9 mouse cellular contexts compared by ENCODE assay signal in the genomic region with DNA sequence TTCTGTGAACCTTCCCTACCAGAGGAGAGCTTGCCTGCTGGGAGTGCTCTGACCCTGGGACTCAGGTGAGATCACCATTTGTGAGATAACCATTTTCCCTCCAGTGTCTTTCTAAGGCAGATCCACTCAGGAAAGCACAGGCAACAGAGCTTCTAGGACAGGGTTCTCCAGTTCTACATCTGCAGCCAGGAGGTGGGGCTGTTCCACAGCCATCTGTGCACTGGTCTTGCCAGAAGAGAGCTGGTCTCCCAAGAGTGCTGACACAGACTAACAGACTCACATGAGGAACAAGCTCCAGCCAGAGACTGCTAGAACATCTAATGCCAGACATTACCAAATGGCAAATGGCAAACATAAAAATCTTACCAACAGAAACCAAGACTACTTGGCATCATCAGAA. TPM values are rescaled to one million over a fixed set of nuclear protein-coding genes. Genes with fewer than 3 reads are reported as not detected.
A peak's percentile ranks its signal among the peaks of the same experiment; 100 is the strongest.
DNase-seq lines count a peak whose midpoint lies in the region; ATAC-seq and TF ChIP-seq lines count a peak whose summit lies in the region.
"Had no signal": no experiment of that assay in that cellular context is flagged by ENCODE, and none has a peak within 500 bp of the region (broad histone marks: within the 10 kb centered on the region; RNA-seq: fewer than 3 reads in every experiment).

No protein-coding gene starts in this region.

- no peaks in the 10 kb centered on the region for H3K27me3 ChIP-seq in forebrain, postnatal 0 days (ENCODE audit: insufficient read depth, low read length)
- no peaks in the 10 kb centered on the region for H3K27me3 ChIP-seq in forebrain, embryonic 15.5 days
- H3K27me3 ChIP-seq in midbrain, embryonic 15.5 days (replicated peaks) = no peaks in the 10 kb centered on the region
- H3K27me3 ChIP-seq: liver, embryonic 13.5 days had no signal

- no peak for TF ChIP-seq POLR2A in bone marrow macrophage, adult 2 months (IDR thresholded peaks at IDR 0.05; ENCODE audit: borderline replicate concordance, low read depth, low read length)

- TF ChIP-seq CTCF in forebrain, postnatal 0 days (IDR thresholded peaks at IDR 0.05; ENCODE audit: low read depth) = 0 out of 2 replicates have a peak, but pooled peaks have one; percentile 31
- peak; percentile 60; the same call in 1 of the 2 replicates for TF ChIP-seq CTCF in bone marrow macrophage, adult 2 months (IDR thresholded peaks at IDR 0.05; ENCODE audit: low read depth, low read length)

- no peak overlapping the region for H3K9ac ChIP-seq in forebrain, postnatal 0 days
- H3K9ac ChIP-seq in forebrain, embryonic 15.5 days (replicated peaks) = no peak overlapping the region
- no peak overlapping the region for H3K9ac ChIP-seq in midbrain, embryonic 15.5 days
- H3K9ac ChIP-seq: liver, embryonic 13.5 days had no signal

- H3K36me3 ChIP-seq in forebrain, postnatal 0 days (ENCODE audit: insufficient read depth) = no peaks in the 10 kb centered on the region
- H3K36me3 ChIP-seq in forebrain, embryonic 15.5 days = no peaks in the 10 kb centered on the region
- H3K36me3 ChIP-seq in midbrain, embryonic 15.5 days (replicated peaks) = no peaks in the 10 kb centered on the region
- H3K36me3 ChIP-seq: liver, embryonic 13.5 days had no signal

- no peak for ATAC-seq in forebrain, postnatal 0 days
- no peak for ATAC-seq in forebrain, embryonic 15.5 days (replicated peaks)
- ATAC-seq in midbrain, embryonic 15.5 days (replicated peaks) = no peak

- no peaks in the 10 kb centered on the region for H3K4me1 ChIP-seq in forebrain, postnatal 0 days (ENCODE audit: insufficient read depth)
- H3K4me1 ChIP-seq in forebrain, embryonic 15.5 days = no peaks in the 10 kb centered on the region
- no peaks in the 10 kb centered on the region for H3K4me1 ChIP-seq in bone marrow macrophage, adult 2 months (ENCODE audit: control insufficient read depth, insufficient read depth, low read length)
- H3K4me1 ChIP-seq in midbrain, embryonic 15.5 days = no peaks in the 10 kb centered on the region
- H3K4me1 ChIP-seq: liver, embryonic 13.5 days had no signal

- DNase-seq in forebrain, postnatal 0 days = no peak
- DNase-seq in A20 (ENCODE audit: low read depth, low spot score) = peak; percentile 14
- peak; percentile 78 for DNase-seq in kidney, postnatal 14 days
- peak; percentile 45 for DNase-seq in naive thymus-derived CD4-positive, alpha-beta T cell, adult 2 months (ENCODE audit: low read depth)
- DNase-seq in embryo, embryonic 10.5 days (ENCODE audit: low spot score) = no peak
- DNase-seq: liver, embryonic 13.5 days had no signal

- no peak overlapping the region for H3K27ac ChIP-seq in forebrain, postnatal 0 days (ENCODE audit: low read depth, low read length)
- no peak overlapping the region for H3K27ac ChIP-seq in forebrain, embryonic 15.5 days (replicated peaks)
- H3K27ac ChIP-seq in bone marrow macrophage, adult 2 months (ENCODE audit: insufficient read depth, low read depth, low read length) = no peak overlapping the region
- H3K27ac ChIP-seq in midbrain, embryonic 15.5 days = no peak overlapping the region
- H3K27ac ChIP-seq: liver, embryonic 13.5 days had no signal

- no peak overlapping the region for H3K4me2 ChIP-seq in forebrain, postnatal 0 days (ENCODE audit: low read depth)
- no peak overlapping the region for H3K4me2 ChIP-seq in forebrain, embryonic 15.5 days (replicated peaks)
- H3K4me2 ChIP-seq in midbrain, embryonic 15.5 days = no peak overlapping the region
- H3K4me2 ChIP-seq: liver, embryonic 13.5 days had no signal

- H3K4me3 ChIP-seq in forebrain, postnatal 0 days (ENCODE audit: low read depth, low read length) = no peak overlapping the region
- no peak overlapping the region for H3K4me3 ChIP-seq in forebrain, embryonic 15.5 days
- no peak overlapping the region for H3K4me3 ChIP-seq in bone marrow macrophage, adult 2 months (ENCODE audit: insufficient read depth, low read length)
- no peak overlapping the region for H3K4me3 ChIP-seq in midbrain, embryonic 15.5 days
- H3K4me3 ChIP-seq: liver, embryonic 13.5 days had no signal

- no peaks in the 10 kb centered on the region for H3K9me3 ChIP-seq in forebrain, postnatal 0 days (ENCODE audit: low read length)
- 0 out of 2 replicates have a peak, but pooled peaks cover 8% of the 10 kb centered on the region for H3K9me3 ChIP-seq in forebrain, embryonic 15.5 days
- no peaks in the 10 kb centered on the region for H3K9me3 ChIP-seq in midbrain, embryonic 15.5 days
- H3K9me3 ChIP-seq: liver, embryonic 13.5 days had no signal

RNA-seq across cellular contexts. Expression of a gene that starts 9.9 kb away (rescaled TPM):
- 0.10 TPM in 1 of 2 replicates, not detected in the other for total RNA-seq in forebrain, postnatal 0 days (2014; rRNA removed)
- not detected in 2 replicates for polyA plus RNA-seq in forebrain, postnatal 0 days (2015; fragmentation: Nextera tagmentation; extraction: Ambion mirVana)
- 0.43 TPM in 1 of 2 replicates, not detected in the other for polyA plus RNA-seq in forebrain, embryonic 15.5 days (2015; fragmentation: Nextera tagmentation; extraction: Ambion mirVana)
- polyA plus RNA-seq in bone marrow macrophage, adult 2 months (2012; ENCODE audit: insufficient read depth, insufficient read length, missing spikeins) = not detected in 2 replicates
- 0.09 and 0.25 TPM in 2 replicates for polyA plus RNA-seq in midbrain, embryonic 15.5 days (2015; fragmentation: Nextera tagmentation; extraction: Ambion mirVana)
- polyA plus RNA-seq: liver, embryonic 13.5 days had no signal

RNA-seq across cellular contexts. Expression of a gene that starts 52.5 kb away (rescaled TPM):
- total RNA-seq in forebrain, postnatal 0 days (2014; rRNA removed) = not detected in 2 replicates
- 0.60 and 0.67 TPM in 2 replicates for polyA plus RNA-seq in forebrain, postnatal 0 days (2015; fragmentation: Nextera tagmentation; extraction: Ambion mirVana)
- 0.34 and 0.62 TPM in 2 replicates for polyA plus RNA-seq in forebrain, embryonic 15.5 days (2015; fragmentation: Nextera tagmentation; extraction: Ambion mirVana)
- polyA plus RNA-seq in bone marrow macrophage, adult 2 months (2012; ENCODE audit: insufficient read depth, insufficient read length, missing spikeins) = 0.93 TPM in 1 of 2 replicates, not detected in the other
- 0.15 and 0.46 TPM in 2 replicates for polyA plus RNA-seq in midbrain, embryonic 15.5 days (2015; fragmentation: Nextera tagmentation; extraction: Ambion mirVana)
- polyA plus RNA-seq: liver, embryonic 13.5 days had no signal

Comparison
In these comparisons a context has a peak if more than half of its experiments do, and no peak if none do; other contexts are left out.
1. DNase-seq: peak in A20 (single experiment), kidney, postnatal 14 days (single experiment) and naive thymus-derived CD4-positive, alpha-beta T cell, adult 2 months (single experiment); none in forebrain, postnatal 0 days (single experiment) and embryo, embryonic 10.5 days (single experiment).